Mouse (Mus musculus): ENCODE results near the gene Adad2. TPM values are rescaled to one million over a fixed set of nuclear protein-coding genes. Genes with fewer than 3 reads are reported as not detected.

Gene Adad2
- polyA plus RNA-seq, 1 experiment from 2014 or later = 0.15 TPM

DNA sequence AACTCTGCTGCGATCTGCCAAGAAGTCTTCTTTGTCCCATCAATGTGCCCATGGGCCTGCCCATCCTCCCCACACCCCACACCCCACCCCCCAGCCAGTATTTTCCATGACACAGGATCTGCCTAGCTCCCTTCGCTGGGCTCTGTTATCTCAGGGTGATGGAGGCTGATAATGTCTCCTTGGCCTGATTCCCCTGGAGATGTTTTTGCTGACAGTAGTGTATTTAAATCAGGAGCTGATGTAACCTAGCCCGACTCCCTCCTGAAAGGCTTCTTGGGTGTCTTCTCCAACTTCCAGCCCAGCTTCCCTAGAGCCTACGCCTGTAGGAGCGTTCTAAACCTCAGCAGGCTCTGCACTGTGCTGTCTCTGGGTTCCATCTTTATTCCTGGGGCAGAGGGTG lies 6.3 kb downstream of the Adad2 start:
- Histone ChIP-seq H3K27ac (replicated peaks) (no peak overlapping the region), H3K4me3 (no peak overlapping the region), H3K9me3 (no peaks in the 10 kb centered on the region), H3K4me1 (0 out of 2 replicates have a peak, but pooled peaks cover 3% of the 10 kb centered on the region), H3K27me3 (no peaks in the 10 kb centered on the region), H3K4me2 (replicated peaks) (no peak overlapping the region), H3K9ac (replicated peaks) (no peak overlapping the region), H3K36me3 (no peaks in the 10 kb centered on the region)
- WGBS = 79% methylated on average over 5 of the region's 5 CpGs
- no peak for ATAC-seq (ENCODE audit: low FRiP score, low read depth)

DNA sequence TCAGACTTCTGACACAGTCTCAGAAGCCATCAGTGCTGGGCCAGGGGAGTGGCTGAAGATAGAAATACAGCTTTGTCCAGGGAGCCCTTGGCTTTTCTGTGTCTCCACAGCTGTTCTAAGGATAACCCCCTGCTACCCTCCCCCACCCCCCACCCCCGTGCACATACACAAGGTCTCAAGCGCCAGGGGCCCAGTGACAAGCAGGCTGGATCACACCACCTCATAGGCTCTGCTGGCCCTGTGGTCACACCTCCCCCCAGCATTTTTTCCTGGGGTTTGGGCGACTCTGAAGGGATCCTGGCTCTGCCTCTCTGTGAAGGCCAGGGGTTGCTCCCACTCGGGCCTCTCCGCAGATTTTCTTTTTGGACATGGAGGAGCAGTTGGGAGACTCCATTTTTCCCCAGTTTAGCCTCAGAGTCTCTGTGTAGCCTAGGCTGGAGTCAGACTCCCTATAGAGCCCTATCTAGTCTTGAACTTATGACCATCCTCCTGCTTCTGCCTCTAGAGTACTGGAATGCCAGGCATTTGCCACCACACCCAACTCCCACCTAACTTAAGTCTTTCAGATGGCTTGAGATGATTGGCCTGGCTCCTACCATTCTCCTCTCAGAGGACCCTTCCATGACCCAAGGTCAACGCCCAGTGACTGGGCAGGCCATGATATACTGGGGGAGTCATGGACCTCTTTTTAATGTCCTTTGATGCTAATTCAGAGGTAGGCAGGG lies 7.7 kb downstream of the Adad2 start:
- Histone ChIP-seq H3K27me3 (no peaks in the 10 kb centered on the region), H3K4me1 (0 out of 2 replicates have a peak, but pooled peaks cover 3% of the 10 kb centered on the region), H3K9me3 (no peaks in the 10 kb centered on the region), H3K9ac (replicated peaks) (no peak overlapping the region), H3K4me2 (replicated peaks) (no peak overlapping the region), H3K36me3 (no peaks in the 10 kb centered on the region), H3K4me3 (no peak overlapping the region), H3K27ac (replicated peaks) (no peak overlapping the region)
- 78% methylated on average over 6 of the region's 6 CpGs for WGBS
- ATAC-seq (ENCODE audit: low FRiP score, low read depth) = no peak

DNA sequence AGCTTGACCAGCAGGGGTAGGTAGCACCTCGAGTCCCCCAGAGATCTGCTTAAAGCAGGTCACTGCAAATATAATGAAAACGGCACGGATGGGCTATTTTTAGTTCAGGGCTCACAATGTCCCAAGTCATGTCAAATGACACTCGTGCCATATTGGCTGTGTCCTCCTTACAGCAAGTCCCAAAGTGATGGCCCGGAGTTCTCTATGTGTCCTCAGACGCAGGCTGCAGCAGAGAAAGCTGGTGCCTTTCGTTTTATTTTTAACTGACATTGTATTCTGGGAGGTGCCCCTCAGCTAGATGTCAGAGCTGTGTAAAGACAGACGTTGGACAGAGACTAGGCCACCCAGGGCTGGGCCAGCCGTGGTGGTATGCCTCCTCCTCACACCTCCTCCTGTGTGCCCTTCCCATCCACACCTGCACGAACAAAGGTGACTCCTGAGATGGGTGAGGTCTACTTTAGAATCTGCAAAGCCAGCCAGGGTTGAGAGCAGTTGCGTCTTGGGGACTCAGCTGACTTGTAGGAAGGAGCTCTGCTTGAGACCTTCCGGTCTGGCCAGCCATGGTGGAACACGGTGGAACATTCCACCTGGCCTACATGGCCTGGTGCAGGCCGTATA lies 8.4 kb downstream of the Adad2 start:
- 91% methylated on average over 14 of the region's 14 CpGs for WGBS
- ATAC-seq (ENCODE audit: low FRiP score, low read depth) = no peak
- H3K9ac ChIP-seq (replicated peaks) = no peak overlapping the region
- H3K27me3 ChIP-seq = no peaks in the 10 kb centered on the region
- no peak overlapping the region for H3K4me3 ChIP-seq
- H3K27ac ChIP-seq (replicated peaks) = no peak overlapping the region
- H3K36me3 ChIP-seq = no peaks in the 10 kb centered on the region
- H3K4me1 ChIP-seq = 0 out of 2 replicates have a peak, but pooled peaks cover 3% of the 10 kb centered on the region
- no peaks in the 10 kb centered on the region for H3K9me3 ChIP-seq
- no peak overlapping the region for H3K4me2 ChIP-seq (replicated peaks)

DNA sequence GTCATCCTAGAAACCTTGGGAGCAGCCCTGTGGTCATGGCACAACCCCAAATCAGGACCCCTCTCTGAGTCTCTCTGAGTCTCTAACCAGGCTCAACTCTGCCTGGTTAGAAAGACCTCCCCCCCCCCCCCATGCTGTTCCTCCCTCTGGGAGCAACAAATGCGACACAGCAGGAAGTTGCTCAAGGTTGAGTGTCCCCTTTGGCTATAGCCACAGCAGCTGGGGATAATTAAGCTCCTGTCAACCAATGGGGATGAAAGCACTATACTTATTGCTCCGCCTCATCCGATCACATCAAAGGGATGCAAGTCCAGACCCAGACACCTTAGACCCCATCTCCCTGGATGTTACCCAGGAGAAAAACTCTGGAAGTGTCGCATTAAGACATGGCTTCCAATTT lies 10.0 kb downstream of the Adad2 start:
- Histone ChIP-seq H3K9ac (replicated peaks) (no peak overlapping the region), H3K27me3 (no peaks in the 10 kb centered on the region), H3K4me2 (replicated peaks) (no peak overlapping the region), H3K4me1 (0 out of 2 replicates have a peak, but pooled peaks cover 4% of the 10 kb centered on the region), H3K9me3 (no peaks in the 10 kb centered on the region), H3K4me3 (no peak overlapping the region), H3K27ac (replicated peaks) (no peak overlapping the region), H3K36me3 (no peaks in the 10 kb centered on the region)
- WGBS = 58% methylated on average over 4 of the region's 4 CpGs
- ATAC-seq (ENCODE audit: low FRiP score, low read depth) = no peak

DNA sequence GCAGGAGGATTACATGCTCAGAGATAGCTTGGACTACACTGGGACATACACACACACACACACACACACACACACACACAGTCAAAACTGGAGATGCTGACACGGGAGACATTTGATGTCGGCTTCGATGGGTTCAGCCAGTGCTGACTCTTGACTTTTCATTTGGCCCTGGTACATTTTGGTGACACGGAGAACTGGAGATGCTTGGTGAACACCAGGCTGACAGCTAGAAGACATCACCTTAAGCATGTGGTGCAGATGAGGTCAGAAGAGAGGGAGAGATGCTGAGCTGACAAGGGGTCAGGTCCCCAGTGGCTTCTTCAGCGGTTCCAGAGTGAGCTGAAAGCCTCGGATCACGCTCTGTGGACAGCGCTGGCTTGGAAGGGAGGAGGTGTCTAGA lies 10.5 kb downstream of the Adad2 start:
- Histone ChIP-seq H3K4me1 (0 out of 2 replicates have a peak, but pooled peaks cover 8% of the 10 kb centered on the region), H3K36me3 (no peaks in the 10 kb centered on the region), H3K9ac (replicated peaks) (no peak overlapping the region), H3K4me3 (no peak overlapping the region), H3K4me2 (replicated peaks) (no peak overlapping the region), H3K27me3 (no peaks in the 10 kb centered on the region), H3K27ac (replicated peaks) (no peak overlapping the region), H3K9me3 (no peaks in the 10 kb centered on the region)
- no peak for ATAC-seq (ENCODE audit: low FRiP score, low read depth)
- 89% methylated on average over 8 of the region's 8 CpGs for WGBS

DNA sequence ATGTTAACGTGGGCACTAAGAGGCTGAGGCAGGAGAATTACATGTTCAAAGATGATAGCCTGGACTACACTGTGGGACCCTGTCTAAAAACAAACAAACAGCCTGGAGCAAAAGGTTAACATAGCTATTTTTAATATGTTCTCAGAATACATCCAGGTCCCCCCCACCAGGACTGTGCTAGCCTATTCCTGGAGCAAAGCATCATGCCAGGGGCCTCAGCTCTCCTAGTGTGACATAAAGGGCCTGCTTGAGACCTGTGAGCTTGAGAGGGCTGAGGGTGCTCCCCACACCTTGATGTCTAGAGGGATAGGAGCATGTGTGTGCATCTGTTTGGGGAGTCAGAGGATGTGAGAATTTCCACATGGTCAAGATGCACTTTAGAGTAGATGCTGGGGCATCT lies 11.2 kb downstream of the Adad2 start:
- H3K36me3 ChIP-seq = no peaks in the 10 kb centered on the region
- no peak overlapping the region for H3K4me2 ChIP-seq (replicated peaks)
- no peak overlapping the region for H3K27ac ChIP-seq (replicated peaks)
- H3K9me3 ChIP-seq = no peaks in the 10 kb centered on the region
- H3K9ac ChIP-seq (replicated peaks) = no peak overlapping the region
- 0 out of 2 replicates have a peak, but pooled peaks cover 9% of the 10 kb centered on the region for H3K4me1 ChIP-seq
- ATAC-seq (ENCODE audit: low FRiP score, low read depth) = no peak
- H3K27me3 ChIP-seq = no peaks in the 10 kb centered on the region
- H3K4me3 ChIP-seq = no peak overlapping the region
- WGBS = 83% methylated on average over 1 of the region's 1 CpGs

DNA sequence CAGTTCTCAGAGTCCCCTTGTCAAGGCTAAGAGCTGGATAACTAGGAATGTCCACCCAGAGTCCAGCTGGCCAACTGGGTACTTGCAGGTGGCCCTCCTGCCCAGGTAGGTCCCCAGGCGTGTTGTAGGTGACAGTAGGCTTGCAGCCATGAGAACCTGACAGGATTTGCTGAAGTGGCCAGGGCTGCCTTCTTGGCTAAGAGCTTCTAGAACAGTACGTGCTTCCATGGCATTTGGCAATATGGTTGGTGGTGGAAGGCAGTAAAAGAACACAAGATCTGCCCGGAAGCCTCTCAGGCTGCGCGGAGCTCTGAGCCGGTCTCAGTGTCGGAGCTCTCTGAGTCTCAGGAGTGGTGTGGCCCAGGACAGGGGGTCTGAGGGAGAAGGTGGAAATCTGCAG lies 12.4 kb downstream of the Adad2 start:
- no peak for ATAC-seq (ENCODE audit: low FRiP score, low read depth)
- H3K36me3 ChIP-seq = no peaks in the 10 kb centered on the region
- no peak overlapping the region for H3K4me2 ChIP-seq (replicated peaks)
- H3K4me3 ChIP-seq = no peak overlapping the region
- no peaks in the 10 kb centered on the region for H3K27me3 ChIP-seq
- H3K4me1 ChIP-seq = 0 out of 2 replicates have a peak, but pooled peaks cover 9% of the 10 kb centered on the region
- H3K9ac ChIP-seq (replicated peaks) = no peak overlapping the region
- H3K9me3 ChIP-seq = no peaks in the 10 kb centered on the region
- no peak overlapping the region for H3K27ac ChIP-seq (replicated peaks)
- 89% methylated on average over 7 of the region's 7 CpGs for WGBS

DNA sequence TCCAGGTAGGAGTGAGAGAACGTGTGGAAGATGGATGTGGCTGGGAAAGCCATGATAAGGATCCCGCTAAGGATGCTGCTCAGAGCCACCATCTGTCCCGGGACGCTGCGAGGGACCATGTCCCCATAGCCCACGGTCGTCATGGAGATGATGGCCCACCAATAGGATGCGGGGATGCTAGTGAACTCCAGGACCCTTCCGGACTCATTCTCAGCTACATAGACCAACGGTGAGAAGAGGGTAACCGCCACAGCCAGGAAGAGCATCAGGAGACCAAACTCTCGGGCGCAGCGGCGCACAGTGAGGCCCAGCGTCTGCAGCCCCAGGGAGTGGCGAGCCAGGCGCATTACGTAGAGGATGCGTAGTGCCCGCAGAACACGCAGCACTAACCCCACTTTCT lies 13.2 kb downstream of the Adad2 start:
- no peak for ATAC-seq (ENCODE audit: low FRiP score, low read depth)
- no peaks in the 10 kb centered on the region for H3K9me3 ChIP-seq
- no peaks in the 10 kb centered on the region for H3K27me3 ChIP-seq
- H3K4me2 ChIP-seq (replicated peaks) = no peak overlapping the region
- H3K36me3 ChIP-seq = no peaks in the 10 kb centered on the region
- no peak overlapping the region for H3K27ac ChIP-seq (replicated peaks)
- H3K4me3 ChIP-seq = no peak overlapping the region
- 84% methylated on average over 22 of the region's 22 CpGs for WGBS
- no peak overlapping the region for H3K9ac ChIP-seq (replicated peaks)
- H3K4me1 ChIP-seq = peaks cover 13% of the 10 kb centered on the region; the same call in 1 of the 2 replicates

DNA sequence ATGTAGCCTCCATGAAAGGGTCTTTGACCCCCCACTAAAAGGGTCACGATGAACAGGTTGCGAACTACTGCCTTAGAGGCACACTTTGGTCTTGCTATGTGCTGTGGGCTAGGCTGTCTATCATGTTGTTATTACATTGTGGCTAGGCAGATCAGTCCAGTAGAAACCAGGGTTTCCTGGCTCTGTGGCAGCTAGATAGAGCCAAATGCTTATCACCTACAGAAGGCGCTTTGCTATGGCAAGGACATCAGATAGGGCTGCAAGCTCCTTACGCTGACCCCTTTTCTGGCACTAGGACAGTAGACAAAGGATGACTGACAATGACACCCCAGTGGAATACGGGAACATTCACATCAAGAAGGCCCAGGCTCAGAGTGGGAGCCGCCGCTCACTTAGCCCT lies 14.7 kb downstream of the Adad2 start:
- no peak for ATAC-seq (ENCODE audit: low FRiP score, low read depth)
- WGBS = 86% methylated on average over 7 of the region's 7 CpGs

DNA sequence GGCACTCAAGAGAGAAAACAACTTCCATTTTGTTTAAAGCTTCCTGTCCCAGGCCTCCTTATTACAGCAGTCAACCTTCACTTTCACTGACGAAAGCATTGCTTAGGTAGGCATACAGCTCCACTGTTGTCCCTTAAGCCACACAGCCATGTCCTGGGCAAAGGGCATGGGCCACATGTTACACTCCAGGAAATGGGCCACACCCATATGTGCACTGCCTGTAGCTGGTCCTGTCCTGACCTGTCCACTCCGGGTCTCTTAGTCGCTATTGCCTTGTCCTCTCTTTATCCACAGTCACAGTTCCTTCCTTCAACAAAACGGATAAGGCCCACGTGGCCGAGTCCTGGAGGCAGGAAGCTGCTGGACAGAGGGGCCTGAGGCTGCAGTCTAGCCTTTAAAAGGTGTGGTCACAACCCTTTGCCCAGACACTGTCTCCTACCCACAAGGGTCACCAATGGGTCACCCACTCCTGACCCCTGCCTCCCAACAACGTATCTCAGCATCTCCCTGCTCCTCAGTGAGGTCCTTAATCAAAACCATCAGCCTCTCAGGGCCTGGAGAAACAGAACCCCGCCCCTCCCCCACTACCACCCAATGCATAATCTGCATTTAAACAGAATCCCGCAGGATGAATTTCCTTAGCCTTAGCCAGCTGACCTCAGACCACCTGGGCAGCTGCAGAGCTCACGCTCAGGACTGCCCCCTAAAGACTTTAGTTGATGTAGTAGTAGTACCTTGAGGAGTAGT lies 15.2 kb downstream of the Adad2 start:
- 44% methylated on average over 10 of the region's 10 CpGs for WGBS
- H3K27me3 ChIP-seq = peaks cover 6% of the 10 kb centered on the region

More for the DNA sequence above, 14.7 kb downstream of the Adad2 start:
- peaks cover 19% of the 10 kb centered on the region; the same call in 1 of the 2 replicates for H3K4me1 ChIP-seq
- H3K36me3 ChIP-seq = no peaks in the 10 kb centered on the region
- no peaks in the 10 kb centered on the region for H3K27me3 ChIP-seq
- H3K9ac ChIP-seq (replicated peaks) = no peak overlapping the region
- no peak overlapping the region for H3K4me2 ChIP-seq (replicated peaks)
- H3K27ac ChIP-seq (replicated peaks) = no peak overlapping the region
- H3K9me3 ChIP-seq = no peaks in the 10 kb centered on the region
- H3K4me3 ChIP-seq = no peak overlapping the region

DNA sequence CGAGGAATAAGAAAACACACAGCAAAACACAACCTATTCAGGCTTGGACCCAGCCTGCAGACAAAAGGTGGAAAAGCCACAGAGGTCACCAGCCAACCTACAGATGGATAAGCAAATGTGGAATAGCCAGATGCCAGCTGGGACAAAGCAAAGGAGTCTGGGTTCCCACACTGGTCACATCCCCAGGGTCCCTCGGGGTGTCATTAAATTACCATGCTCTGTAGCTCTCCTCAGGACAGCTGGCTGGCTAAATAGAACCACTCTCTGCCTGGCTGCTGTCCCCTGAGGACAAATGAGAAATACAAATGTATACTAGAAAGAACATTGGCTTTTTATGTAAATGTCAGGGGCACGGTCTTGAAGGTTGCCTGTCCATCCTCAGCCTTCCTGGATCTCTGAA lies 18.3 kb downstream of the Adad2 start:
- ATAC-seq (ENCODE audit: low FRiP score, low read depth) = peak; percentile 48; the same call in 1 of the 2 replicates
- Histone ChIP-seq H3K4me1 (peaks cover 34% of the 10 kb centered on the region), H3K36me3 (no peaks in the 10 kb centered on the region), H3K9ac (replicated peaks) (no peak overlapping the region), H3K27me3 (peaks cover 32% of the 10 kb centered on the region), H3K4me3 (no peak overlapping the region), H3K4me2 (replicated peaks) (no peak overlapping the region), H3K9me3 (no peaks in the 10 kb centered on the region), H3K27ac (replicated peaks) (peak overlapping the region; percentile 58)
- WGBS = 49% methylated on average over 3 of the region's 3 CpGs

More for the DNA sequence above, 15.2 kb downstream of the Adad2 start:
- Histone ChIP-seq H3K36me3 (no peaks in the 10 kb centered on the region), H3K4me2 (replicated peaks) (no peak overlapping the region), H3K4me3 (no peak overlapping the region), H3K4me1 (peaks cover 16% of the 10 kb centered on the region; the same call in 1 of the 2 replicates), H3K9ac (replicated peaks) (no peak overlapping the region), H3K9me3 (no peaks in the 10 kb centered on the region), H3K27ac (replicated peaks) (no peak overlapping the region)
- ATAC-seq (ENCODE audit: low FRiP score, low read depth) = no peak

DNA sequence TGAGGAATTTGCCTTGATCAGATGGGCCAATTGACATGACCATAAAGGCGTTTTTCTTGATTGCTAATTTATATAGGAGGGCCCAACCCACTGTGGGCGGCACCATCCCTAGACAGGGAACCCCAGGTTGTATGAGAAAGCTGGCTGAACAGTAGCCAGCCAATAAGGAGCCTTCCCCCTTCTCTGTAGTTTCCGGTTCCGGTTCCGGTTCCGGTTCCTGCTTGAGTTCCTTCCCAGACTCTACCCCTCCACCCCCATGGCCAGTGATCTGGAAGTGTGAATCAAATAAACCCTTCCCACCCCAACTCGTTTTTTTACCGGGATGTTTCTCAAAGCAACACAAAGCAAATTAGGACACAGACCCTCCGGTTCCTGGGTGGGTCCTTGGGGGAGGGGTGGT lies 19.7 kb downstream of the Adad2 start:
- ATAC-seq (ENCODE audit: low FRiP score, low read depth) = no peak
- peaks cover 40% of the 10 kb centered on the region for H3K4me1 ChIP-seq
- no peaks in the 10 kb centered on the region for H3K9me3 ChIP-seq
- H3K27ac ChIP-seq (replicated peaks) = no peak overlapping the region
- WGBS = 86% methylated on average over 9 of the region's 9 CpGs
- H3K36me3 ChIP-seq = no peaks in the 10 kb centered on the region
- H3K4me3 ChIP-seq = no peak overlapping the region
- H3K4me2 ChIP-seq (replicated peaks) = no peak overlapping the region
- peaks cover 37% of the 10 kb centered on the region for H3K27me3 ChIP-seq
- H3K9ac ChIP-seq (replicated peaks) = no peak overlapping the region
